Mouse (Mus musculus): ENCODE measurements around the gene Hist1h1c.

The Hist1h1c gene

DNA sequence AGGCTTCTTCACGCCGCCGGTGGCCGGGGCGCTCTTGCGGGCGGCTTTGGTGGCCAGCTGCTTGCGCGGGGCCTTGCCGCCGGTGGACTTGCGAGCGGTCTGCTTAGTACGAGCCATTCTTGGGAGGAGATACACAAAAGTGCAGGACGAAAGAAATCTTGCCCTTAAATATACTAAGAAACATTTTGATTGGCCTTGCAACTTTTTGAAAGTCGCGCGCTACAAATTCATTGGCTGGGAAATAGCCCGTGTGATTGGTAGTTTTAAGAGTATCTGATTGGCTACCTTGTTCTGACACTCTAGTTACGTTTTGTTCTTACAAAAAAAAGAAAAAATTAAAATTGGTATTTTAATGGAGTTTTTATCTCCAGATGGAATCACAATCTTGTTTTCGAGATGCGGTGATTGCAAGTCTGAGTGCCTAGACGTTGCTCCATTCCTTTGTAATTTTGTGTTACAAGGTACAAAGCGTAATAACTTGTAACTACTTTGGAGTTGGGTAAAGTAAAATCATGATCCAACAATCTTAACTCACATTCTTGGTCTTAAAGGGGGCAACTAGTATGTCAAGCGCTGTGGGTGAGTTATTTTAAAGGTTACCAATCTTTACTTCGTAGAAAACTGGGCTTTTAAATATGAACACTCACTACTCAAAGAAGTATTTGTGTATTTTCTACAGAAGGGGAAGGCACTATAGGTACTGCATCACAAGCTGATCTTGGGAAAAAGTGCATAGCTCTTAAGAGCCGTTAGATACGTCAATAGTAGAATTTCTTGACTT is 7.0 kb downstream of the Hist1h1c start, which contains the start of gene Hist1h3c:
TSS of gene Hist1h3c (minus strand) at position 222 of the 781 bp plus-strand sequence.
- DNase-seq (ENCODE audit: low spot score) = peak; percentile 78

DNA sequence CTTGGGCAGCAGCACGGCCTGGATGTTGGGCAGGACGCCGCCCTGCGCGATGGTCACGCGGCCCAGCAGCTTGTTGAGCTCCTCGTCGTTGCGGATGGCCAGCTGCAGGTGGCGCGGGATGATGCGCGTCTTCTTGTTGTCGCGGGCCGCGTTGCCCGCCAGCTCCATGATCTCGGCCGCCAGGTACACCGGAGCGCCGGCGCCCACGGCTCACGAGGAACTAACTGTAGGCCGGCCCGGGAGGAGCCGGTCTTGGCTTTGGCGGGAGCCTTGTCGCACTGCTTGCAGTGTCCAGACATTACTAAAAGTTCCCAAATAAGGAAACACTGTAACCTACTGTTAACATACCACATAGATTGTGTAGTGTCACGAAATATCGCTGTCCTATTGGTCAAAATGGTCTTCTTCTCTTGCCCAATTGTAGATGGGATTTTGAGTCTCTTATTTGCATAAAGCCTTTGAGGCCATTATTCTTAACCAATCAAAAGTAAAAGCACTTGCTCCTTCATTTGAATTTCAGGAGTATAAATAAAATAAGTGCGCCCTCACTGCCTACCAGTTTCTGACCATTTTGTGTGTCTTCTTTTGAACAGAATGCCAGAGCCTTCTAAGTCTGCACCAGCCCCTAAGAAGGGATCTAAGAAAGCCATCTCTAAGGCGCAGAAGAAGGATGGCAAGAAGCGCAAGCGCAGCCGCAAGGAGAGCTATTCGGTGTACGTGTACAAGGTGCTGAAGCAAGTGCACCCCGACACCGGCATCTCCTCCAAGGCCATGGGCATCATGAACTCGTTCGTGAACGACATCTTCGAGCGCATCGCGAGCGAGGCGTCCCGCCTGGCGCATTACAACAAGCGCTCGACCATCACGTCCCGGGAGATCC is 7.8 kb downstream of the Hist1h1c start, which contains the start of gene Hist1h2bb:
TSS of gene Hist1h2bb (plus strand) at position 534 of the 880 bp plus-strand sequence.
- peak; percentile 86 for DNase-seq (ENCODE audit: low spot score)

DNA sequence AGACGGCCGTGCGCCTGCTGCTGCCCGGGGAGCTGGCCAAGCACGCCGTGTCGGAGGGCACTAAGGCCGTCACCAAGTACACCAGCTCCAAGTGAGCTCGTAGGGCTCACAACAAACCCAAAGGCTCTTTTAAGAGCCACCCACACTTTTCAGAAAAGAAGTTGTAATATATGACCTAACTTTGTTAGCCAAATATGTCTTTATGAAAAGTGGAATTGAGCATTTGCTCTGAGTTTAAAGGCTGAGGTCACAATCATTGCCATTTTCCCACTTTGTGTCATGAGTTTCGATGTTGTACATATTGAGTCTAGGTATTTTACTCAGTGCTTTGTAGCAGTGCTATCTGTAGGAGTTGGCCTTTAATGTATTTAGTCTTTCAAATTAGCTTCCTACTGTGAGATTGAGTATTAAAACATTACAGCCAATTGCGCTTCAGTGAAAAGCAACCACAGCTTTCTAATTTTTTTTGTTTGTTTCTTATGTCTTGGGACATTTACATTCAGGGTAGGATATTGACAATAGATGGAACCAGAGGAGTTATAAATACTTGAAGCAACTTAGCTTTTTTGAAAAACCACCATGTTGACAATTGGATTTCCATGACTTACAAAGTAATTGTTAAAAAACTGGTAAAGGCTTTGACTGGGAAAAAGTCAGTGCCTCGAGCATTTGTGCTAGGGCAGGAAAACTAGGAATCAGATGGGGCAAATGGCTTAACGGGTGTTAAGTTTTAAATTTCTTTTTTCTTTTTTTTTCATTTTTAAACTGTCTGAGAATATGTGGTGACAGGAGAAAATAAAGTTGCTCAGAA is 8.7 kb downstream of the Hist1h1c start:
- DNase-seq (ENCODE audit: low spot score) = no peak

DNA sequence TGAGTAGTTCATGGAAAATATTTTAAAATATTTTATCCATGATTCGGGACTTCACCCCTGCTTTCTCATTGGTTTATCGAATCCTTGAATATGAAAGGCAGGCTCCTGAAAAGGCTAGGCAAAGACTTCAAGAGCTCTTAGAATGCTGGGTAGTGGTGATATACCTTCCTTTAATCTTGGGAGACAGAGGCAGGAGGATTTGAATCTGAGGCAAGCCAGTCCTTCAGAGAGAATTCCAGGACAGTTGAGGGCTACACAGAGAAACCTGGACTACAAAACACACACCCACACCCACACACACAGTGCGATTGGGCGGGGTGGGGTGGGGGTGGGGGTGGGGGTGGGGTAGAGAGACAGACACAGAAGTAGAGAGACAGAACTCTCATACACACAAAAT is 9.3 kb downstream of the Hist1h1c start:
- DNase-seq (ENCODE audit: low spot score) = no peak

DNA sequence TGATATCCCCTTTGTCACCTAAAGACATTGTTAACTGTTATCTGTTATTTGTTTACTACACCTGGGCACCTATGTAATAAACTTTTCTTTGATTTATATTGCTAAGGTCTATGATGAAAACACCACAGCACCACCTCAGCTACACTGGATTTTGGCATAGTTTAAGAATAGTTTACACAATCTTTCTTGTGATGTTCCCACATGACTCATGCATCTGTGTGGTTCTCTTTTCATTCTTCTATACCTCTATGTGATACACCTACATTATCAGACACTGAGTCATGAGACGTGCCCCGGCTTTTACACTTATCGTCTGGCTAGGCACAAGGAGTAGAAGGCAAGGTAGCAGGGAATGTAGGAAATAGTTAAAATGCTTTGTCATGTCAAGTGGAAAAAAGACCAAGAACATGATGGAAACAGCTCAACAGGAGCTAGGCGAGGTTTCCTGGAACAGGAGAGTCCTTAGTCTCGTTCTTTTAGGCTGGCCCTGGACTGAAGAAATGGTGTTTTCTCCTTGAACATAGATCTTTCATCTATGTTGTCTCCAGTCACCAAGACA is 11.0 kb downstream of the Hist1h1c start:
- no peak for DNase-seq (ENCODE audit: low spot score)

DNA sequence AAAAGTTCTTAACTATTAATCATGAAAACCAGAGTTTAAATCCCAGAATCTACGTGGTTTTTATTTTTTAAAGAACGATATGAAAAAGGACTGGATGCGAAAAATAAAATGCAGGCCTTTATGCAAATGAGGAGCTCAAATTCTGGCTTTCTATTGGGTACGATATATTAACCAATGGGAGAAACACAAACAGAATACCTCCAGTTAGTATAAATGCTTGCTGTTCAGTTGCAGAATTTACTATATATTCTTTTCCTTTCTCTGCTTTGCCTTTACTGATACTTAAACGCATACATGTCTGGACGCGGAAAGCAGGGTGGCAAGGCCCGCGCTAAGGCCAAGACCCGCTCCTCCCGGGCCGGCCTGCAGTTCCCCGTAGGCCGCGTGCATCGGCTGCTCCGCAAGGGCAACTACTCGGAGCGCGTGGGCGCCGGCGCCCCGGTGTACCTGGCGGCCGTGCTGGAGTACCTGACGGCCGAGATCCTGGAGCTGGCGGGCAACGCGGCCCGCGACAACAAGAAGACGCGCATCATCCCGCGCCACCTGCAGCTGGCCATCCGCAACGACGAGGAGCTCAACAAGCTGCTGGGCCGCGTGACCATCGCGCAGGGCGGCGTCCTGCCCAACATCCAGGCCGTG is 12.3 kb downstream of the Hist1h1c start, which contains the start of gene Hist1h2ab:
TSS of gene Hist1h2ab (plus strand) at position 288 of the 639 bp plus-strand sequence.
- DNase-seq (ENCODE audit: low spot score) = peak; percentile 68

DNA sequence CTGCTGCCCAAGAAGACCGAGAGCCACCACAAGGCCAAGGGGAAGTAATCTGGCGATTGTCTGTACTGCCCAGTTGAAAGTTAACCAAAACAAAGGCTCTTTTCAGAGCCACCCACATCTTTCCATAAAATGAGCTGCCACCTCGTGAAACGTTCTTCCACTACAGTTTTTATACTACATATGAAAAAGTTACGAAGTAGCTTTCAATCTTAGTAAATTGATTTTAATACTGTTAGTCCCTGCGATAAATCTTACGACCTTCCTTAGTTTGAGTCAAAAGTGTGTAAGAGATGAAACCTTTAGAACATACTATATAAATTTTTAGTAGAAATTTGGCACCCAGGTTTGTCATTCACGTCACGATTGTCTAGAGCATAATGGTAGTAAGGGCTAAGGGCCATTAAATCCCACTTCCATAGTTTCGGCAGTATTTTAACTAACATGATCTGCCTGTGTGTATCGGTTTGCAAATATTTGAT is 12.9 kb downstream of the Hist1h1c start:
- no peak for DNase-seq (ENCODE audit: low spot score)

DNA sequence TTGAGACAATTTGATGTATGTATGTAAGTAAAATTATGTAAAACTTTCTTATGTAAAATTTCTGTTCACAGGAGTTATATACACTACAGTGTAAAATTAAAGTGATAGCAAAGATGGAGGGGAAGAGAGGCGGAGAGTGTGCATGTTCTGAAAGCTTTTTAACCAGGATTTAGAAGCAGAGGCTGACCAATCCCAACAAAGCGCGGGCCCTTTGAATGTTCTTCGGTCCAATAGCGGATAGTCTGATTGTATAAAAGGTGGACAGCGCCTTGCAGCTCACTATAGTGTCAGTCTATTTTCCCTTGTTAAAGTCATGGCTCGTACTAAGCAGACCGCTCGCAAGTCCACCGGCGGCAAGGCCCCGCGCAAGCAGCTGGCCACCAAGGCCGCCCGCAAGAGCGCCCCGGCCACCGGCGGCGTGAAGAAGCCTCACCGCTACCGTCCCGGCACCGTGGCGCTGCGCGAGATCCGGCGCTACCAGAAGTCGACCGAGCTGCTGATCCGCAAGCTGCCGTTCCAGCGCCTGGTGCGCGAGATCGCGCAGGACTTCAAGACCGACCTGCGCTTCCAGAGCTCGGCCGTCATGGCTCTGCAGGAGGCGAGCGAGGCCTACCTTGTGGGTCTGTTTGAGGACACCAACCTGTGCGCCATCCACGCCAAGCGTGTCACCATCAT is 13.6 kb downstream of the Hist1h1c start, which contains the start of gene Hist1h3b:
TSS of gene Hist1h3b (plus strand) at position 201 of the 675 bp plus-strand sequence.
- DNase-seq (ENCODE audit: low spot score) = peak; percentile 87

DNA sequence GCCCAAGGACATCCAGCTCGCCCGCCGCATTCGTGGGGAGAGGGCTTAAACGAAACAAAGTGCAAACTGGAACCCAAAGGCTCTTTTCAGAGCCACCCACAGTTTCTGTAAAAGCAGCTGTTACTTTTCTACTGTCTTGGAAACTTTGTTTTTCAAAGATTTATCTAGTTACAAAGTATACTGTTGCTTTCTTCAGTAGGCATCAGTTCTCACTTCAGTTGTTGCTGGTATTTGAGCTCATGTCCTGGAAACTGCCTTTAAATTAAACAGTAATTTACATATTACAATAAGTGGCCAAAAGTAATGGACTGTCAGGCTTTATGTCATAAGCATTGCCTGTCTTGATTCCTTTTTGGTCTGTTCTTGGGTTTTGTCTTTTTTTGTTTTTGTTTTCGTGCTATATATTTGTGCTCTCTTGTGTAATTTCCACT is 14.1 kb downstream of the Hist1h1c start:
- no peak for DNase-seq (ENCODE audit: low spot score)

DNA sequence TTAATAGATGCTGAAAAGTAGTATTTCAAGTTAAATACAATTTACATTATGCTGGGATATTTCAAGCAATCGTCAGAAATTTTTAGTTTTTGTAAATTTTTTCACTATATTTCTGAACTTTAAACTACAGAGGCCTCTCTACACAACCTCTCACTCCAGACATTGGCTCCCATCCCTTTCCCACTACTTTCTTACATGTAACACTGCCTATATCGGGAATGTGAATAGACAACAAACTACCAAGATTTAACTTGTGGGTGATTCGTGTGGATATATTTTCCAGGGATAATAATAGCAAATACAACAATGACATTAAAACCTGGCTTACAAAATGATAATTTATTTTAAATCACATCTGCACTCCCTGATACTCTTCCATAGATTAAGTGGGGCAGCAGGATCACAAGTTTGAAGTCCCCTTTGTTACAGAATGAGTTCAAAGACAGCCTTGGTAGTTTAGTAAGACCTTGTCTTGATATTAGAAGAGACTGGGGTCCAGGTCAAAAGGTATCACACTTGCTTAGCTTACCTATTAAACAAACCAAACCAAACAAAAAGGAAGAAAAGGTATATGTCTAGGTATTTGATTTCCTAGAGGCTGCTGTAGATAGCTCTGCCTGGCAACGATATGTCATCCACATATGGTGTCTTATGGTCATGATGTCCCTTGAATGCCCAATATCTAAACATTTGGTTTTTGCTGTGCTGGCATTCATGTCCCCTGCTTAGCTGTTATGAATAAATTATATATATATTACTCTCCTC is 14.9 kb downstream of the Hist1h1c start:
- no peak for DNase-seq (ENCODE audit: low spot score)

DNA sequence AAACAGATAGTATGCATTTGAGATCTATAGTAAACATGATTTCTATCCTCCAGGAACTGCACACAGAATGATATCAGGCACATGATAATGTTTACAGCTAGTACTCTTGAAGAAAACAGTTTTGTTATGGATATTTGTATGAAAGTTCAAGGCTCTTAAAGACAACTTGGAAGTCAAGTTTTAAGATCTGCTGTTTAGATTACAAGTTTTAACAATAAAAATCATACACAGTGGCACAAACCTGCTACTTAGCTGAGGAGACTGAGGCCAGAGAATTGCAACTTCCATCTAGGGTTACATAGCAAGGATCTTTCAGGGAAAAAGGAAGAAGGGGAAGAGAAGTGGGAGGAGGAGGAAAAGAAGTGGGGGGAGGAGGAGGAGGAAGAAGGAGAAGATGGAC is 16.4 kb downstream of the Hist1h1c start:
- no peak for DNase-seq (ENCODE audit: low spot score)

DNA sequence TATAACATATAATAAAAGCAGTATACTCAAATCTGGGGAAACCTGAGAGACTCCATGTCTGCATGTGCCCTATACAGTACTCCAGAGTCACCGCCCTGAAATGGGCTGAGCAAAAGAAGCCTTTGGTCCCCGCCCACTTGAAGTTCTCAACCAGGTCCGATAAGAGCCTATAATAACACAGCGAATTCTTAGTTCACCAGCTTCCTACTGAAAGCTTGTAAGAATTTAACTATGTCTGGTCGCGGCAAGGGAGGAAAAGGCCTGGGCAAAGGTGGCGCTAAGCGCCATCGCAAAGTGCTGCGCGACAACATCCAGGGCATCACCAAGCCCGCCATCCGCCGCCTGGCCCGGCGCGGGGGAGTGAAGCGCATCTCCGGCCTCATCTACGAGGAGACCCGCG is 18.2 kb downstream of the Hist1h1c start, which contains the start of gene Hist1h4b:
TSS of gene Hist1h4b (plus strand) at position 224 of the 400 bp plus-strand sequence.
- DNase-seq (ENCODE audit: low spot score) = peak; percentile 93

DNA sequence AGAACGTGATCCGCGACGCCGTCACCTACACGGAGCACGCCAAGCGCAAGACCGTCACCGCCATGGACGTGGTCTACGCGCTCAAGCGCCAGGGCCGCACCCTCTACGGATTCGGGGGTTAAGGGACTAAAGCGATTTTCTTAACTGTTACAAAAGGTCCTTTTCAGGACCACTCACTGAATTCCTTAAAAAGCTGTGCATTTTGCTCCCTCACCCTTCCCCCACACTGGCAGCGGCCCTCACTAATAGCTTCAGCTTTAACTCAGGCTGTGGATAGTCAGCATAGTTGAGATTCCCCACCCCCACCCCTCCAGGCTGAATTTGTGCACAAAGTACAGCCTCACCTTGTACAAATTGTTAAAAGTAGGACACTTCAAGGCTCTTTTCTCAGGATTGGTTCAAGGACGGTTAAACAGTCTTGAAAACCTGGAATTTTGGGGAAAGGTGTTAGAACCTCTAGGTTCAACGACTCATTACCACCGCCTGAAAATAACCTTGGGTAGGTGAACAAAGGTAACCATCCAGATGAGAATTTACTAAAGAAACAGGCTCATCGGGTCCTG is 18.7 kb downstream of the Hist1h1c start:
- no peak for DNase-seq (ENCODE audit: low spot score)

DNA sequence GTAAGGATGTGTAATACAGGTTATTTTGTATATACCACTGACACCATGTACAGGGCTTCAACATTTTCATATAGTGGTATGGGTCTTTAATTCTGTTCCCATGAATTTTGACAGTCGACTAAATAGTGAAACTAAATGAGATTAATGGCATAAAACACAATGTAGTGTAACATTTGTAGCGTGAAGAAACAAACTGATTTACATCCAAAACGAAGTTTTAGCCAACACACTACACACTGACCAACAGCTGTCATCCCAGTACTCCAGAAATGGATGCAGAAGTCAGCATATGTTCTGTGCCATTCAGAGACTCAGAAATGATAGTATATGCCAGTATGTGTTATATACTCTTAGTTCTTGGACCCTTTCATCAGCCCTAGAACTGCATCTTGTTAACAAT is 19.3 kb downstream of the Hist1h1c start:
- no peak for DNase-seq (ENCODE audit: low spot score)

DNA sequence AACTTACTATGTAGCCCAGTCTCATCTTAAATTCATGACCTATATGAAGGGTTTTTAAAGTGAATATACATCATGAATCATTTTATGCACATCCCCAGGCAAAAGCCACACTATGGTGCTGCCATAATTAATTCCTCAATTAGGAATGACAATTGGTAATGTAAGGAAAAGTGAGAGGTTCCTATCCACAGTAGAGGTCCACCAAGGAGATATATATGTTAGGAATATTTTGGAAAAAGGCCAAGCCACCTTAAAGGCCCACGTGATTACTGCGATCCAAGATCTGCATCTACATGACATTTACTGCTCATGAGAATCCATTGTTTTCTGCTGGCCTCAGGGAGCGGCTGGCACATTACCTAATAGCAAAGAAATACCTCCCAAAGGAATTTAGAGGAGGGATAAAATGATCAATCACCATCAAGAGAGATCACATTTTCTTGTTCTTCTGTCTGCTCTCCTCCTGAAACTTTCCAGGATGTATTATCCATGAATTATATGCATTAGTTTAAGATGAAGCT is 20.7 kb downstream of the Hist1h1c start:
- no peak for DNase-seq (ENCODE audit: low spot score)

DNA sequence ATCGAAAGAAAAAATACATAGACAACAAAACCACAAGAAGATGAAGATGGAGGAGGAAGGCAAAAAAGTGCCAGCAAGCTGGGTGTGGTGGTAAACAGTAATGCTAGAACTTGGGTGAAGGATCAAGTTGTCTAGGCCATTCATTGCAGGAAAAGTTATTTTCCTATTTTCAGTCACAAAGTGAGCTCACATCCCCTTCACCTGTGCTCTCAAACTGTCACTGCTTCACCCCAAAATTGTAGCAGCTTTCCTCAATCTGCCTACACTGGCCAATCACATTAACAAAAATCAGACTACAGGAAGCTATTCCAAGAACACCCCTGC is 21.3 kb downstream of the Hist1h1c start:
- DNase-seq (ENCODE audit: low spot score) = no peak

DNA sequence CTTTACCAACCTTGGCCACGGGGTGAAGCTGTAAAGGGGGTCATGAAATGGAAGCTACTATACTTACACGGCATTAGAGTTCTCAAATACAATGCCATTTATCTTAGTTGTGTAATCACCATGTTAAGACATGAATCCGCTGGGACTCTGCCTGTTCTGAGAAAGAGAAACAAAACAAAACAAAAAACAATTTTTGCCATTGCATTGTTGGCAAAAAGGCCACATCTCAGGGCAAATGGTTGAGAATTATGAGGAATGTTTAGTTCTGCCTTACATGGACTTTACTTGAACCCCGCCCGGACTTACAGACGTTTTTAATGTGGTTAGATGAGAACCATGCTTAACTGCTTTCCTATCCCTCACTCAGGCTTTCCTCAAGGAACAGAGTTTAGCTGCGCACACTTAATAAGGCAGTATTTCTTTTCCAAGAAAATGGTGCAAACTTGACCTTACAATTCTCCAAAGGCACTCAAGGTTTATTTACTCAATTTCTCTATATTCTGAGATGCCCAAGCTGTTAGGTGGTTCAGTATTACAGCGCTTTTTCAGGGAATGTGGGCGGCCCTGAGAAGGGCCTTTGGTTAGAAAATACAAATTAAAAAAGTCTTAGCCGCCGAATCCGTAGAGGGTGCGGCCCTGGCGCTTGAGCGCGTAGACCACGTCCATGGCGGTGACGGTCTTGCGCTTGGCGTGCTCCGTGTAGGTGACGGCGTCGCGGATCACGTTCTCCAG is 21.8 kb downstream of the Hist1h1c start:
- no peak for DNase-seq (ENCODE audit: low spot score)
